Mouse (Mus musculus) kidney, adult 2 months (tissue): Measurements from ENCODE around the gene Sele.

Experiments
- CTCF ChIP-seq: fragments of 200-500 bp; conservative IDR thresholded peaks from 2 replicates; pipeline ENCODE4 v1.5.1; 2011; ENCODE audit warnings: low read depth, mild to moderate bottlenecking, control low read depth, low read length, moderate library complexity, mixed read lengths; ENCODE audit not compliant: insufficient read depth, insufficient read length
- POLR2A ChIP-seq: fragments of 200-500 bp; IDR thresholded peaks from one replicate; pipeline ENCODE4 v1.6.1; 2011; ENCODE audit warnings: low read depth, low read length, control low read depth

DNA sequence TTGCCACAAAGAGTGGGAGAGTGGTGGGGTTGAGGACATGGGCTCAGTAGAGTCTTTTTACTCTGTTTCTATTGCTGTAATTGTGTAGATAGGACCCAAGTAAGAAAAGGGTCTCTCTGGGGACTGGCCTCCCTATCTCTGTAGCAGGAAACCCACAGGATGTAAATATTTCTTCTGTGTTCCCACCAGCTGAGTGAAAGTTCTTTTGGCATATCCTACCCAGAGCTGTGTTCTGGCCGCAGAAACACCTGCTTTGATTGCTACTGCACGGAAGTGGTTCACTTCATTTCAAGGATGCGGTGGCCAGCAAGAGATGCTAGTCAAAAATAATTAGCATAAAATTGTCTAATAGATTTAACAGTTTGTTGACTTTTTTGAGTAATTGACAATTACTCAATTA lies 29.0 kb downstream of the Sele start:
- TF ChIP-seq CTCF (no peak), POLR2A (no peak)
